Mouse (Mus musculus) testis, adult 2 months (tissue): ENCODE results near the gene Cdk12. TPM values are rescaled to one million over a fixed set of nuclear protein-coding genes. Genes with fewer than 3 reads are reported as not detected.

ENCODE experiments used
- H3K27ac ChIP-seq: fragments of 200-500 bp; 2 replicates; pipeline ENCODE4 v1.5.1; 2012; ENCODE audit warnings: low read depth, low read length; ENCODE audit not compliant: control insufficient read depth, insufficient read depth
- H3K27me3 ChIP-seq: fragments of 200-500 bp; 2 replicates; pipeline ENCODE4 v1.6.1; 2012; ENCODE audit warnings: mild to moderate bottlenecking, low read length, moderate library complexity; ENCODE audit not compliant: control insufficient read depth, insufficient read depth
- H3K36me3 ChIP-seq: fragments of 200-500 bp; 2 replicates; pipeline ENCODE4 v1.6.1; 2012; ENCODE audit warnings: mild to moderate bottlenecking, low read length; ENCODE audit not compliant: control insufficient read depth, insufficient read depth
- H3K4me1 ChIP-seq: fragments of 200-500 bp; 2 replicates; pipeline ENCODE4 v1.6.1; 2012; ENCODE audit warnings: low read length; ENCODE audit not compliant: control insufficient read depth, insufficient read depth
- H3K4me3 ChIP-seq: fragments of 200-500 bp; 2 replicates; pipeline ENCODE4 v1.5.1; 2012; ENCODE audit warnings: low read depth, mild to moderate bottlenecking, low read length, moderate library complexity, mixed read lengths; ENCODE audit not compliant: control insufficient read depth
- CTCF ChIP-seq: fragments of 200-500 bp; IDR thresholded peaks from 2 replicates; pipeline ENCODE4 v1.5.1; 2012; ENCODE audit warnings: low read depth, mild to moderate bottlenecking, inconsistent platforms, low read length, moderate library complexity; ENCODE audit not compliant: control insufficient read depth, insufficient read depth, insufficient replicate concordance
- POLR2A ChIP-seq: fragments of 200-500 bp; IDR thresholded peaks from 2 replicates; pipeline ENCODE4 v1.6.1; 2012; ENCODE audit warnings: low read depth, mild to moderate bottlenecking, inconsistent platforms, low read length, moderate library complexity; ENCODE audit not compliant: control insufficient read depth
- polyA plus RNA-seq: library from polyadenylated mRNA; depleted of rRNA; stranded (reverse); fragments of >200 nt; gene quantifications from 2 replicates; pipeline ENCODE4 v1.2.3, GENCODE M21; 2012; rRNA removed

Gene Cdk12
- polyA plus RNA-seq, 1 experiment: 17.6 TPM

GRCm38 (mm10) chr11:98323933-98324332, 121.1 kb downstream of the Cdk12 start:
- Histone ChIP-seq H3K36me3 (no peaks in the 10 kb centered on the region), H3K4me1 (peaks cover 10% of the 10 kb centered on the region), H3K27me3 (peaks cover 6% of the 10 kb centered on the region), H3K27ac (no peak overlapping the region), H3K4me3 (no peak overlapping the region)
- no peak for TF ChIP-seq POLR2A
- TF ChIP-seq CTCF: no peak

- peaks cover 6% of the 10 kb centered on the region for H3K27me3 ChIP-seq
- TF ChIP-seq CTCF (no peak), POLR2A (no peak)
- no peak overlapping the region for H3K4me3 ChIP-seq
- no peak overlapping the region for H3K27ac ChIP-seq
- peaks cover 7% of the 10 kb centered on the region; the same call in 1 of the 2 replicates for H3K4me1 ChIP-seq
- no peaks in the 10 kb centered on the region for H3K36me3 ChIP-seq
Observed at GRCm38 (mm10) chr11:98325191-98325820, 122.4 kb downstream of the Cdk12 start.

GRCm38 (mm10) chr11:98325821-98326218, 123.0 kb downstream of the Cdk12 start:
- Histone ChIP-seq H3K27ac (no peak overlapping the region), H3K36me3 (no peaks in the 10 kb centered on the region), H3K4me1 (peaks cover 7% of the 10 kb centered on the region; the same call in 1 of the 2 replicates), H3K27me3 (peaks cover 5% of the 10 kb centered on the region), H3K4me3 (no peak overlapping the region)
- no peak for TF ChIP-seq POLR2A
- TF ChIP-seq CTCF: no peak

- H3K4me1 ChIP-seq: peaks cover 7% of the 10 kb centered on the region; the same call in 1 of the 2 replicates
- H3K27me3 ChIP-seq: peaks cover 3% of the 10 kb centered on the region; the same call in 1 of the 2 replicates
- TF ChIP-seq POLR2A (no peak), CTCF (no peak)
- no peak overlapping the region for H3K4me3 ChIP-seq
- no peaks in the 10 kb centered on the region for H3K36me3 ChIP-seq
- no peak overlapping the region for H3K27ac ChIP-seq
Observed at GRCm38 (mm10) chr11:98326741-98327135, 123.9 kb downstream of the Cdk12 start.

- Histone ChIP-seq H3K4me3 (peak overlapping the region; percentile 17), H3K27me3 (peaks cover 3% of the 10 kb centered on the region; the same call in 1 of the 2 replicates)
- TF ChIP-seq POLR2A: no peak
- no peak for TF ChIP-seq CTCF
Observed at GRCm38 (mm10) chr11:98327136-98328030, 124.5 kb downstream of the Cdk12 start.

GRCm38 (mm10) chr11:98328031-98328370, 125.1 kb downstream of the Cdk12 start:
- peaks cover 3% of the 10 kb centered on the region; the same call in 1 of the 2 replicates for H3K27me3 ChIP-seq
- H3K36me3 ChIP-seq: no peaks in the 10 kb centered on the region
- peaks cover 7% of the 10 kb centered on the region; the same call in 1 of the 2 replicates for H3K4me1 ChIP-seq
- no peak overlapping the region for H3K27ac ChIP-seq
- H3K4me3 ChIP-seq: peak overlapping the region; percentile 17
- TF ChIP-seq POLR2A: no peak
- TF ChIP-seq CTCF: no peak

More at GRCm38 (mm10) chr11:98327136-98328030, 124.5 kb downstream of the Cdk12 start:
- H3K36me3 ChIP-seq: no peaks in the 10 kb centered on the region
- peaks cover 7% of the 10 kb centered on the region; the same call in 1 of the 2 replicates for H3K4me1 ChIP-seq
- no peak overlapping the region for H3K27ac ChIP-seq

Other genes starting within 250 kb of the Cdk12 start
- gene Plxdc1, start 216.6 kb upstream of the Cdk12 start, polyA plus RNA-seq: 64.4 and 70.5 TPM in 2 replicates
- gene Arl5c, start 206.9 kb upstream of the Cdk12 start, polyA plus RNA-seq: 0.20 and 0.44 TPM in 2 replicates
- gene Cacnb1, start 180.0 kb upstream of the Cdk12 start, polyA plus RNA-seq: 76.7 and 79.4 TPM in 2 replicates
- 236 and 267 TPM in 2 replicates for gene Rpl19, start 176.3 kb upstream of the Cdk12 start, polyA plus RNA-seq
- 7.3 and 7.6 TPM in 2 replicates for gene Stac2, start 149.6 kb upstream of the Cdk12 start, polyA plus RNA-seq
- 8.0 and 8.2 TPM in 2 replicates for gene Fbxl20, start 52.7 kb upstream of the Cdk12 start, polyA plus RNA-seq
- 41.1 and 53.7 TPM in 2 replicates for gene Med1, start 9.8 kb upstream of the Cdk12 start, polyA plus RNA-seq
- not detected in 2 replicates for gene Neurod2, start 126.6 kb downstream of the Cdk12 start, polyA plus RNA-seq
- 0.58 and 1.1 TPM in 2 replicates for gene Ppp1r1b, start 145.3 kb downstream of the Cdk12 start, polyA plus RNA-seq
- 24.3 and 26.9 TPM in 2 replicates for gene Stard3, start 155.3 kb downstream of the Cdk12 start, polyA plus RNA-seq
- gene Tcap, start 180.8 kb downstream of the Cdk12 start, polyA plus RNA-seq: 0.19 TPM in 1 of 2 replicates, not detected in the other
- 0.35 and 4.7 TPM in 2 replicates for gene Pnmt, start 183.4 kb downstream of the Cdk12 start, polyA plus RNA-seq
- gene Pgap3, start 197.4 kb downstream of the Cdk12 start, polyA plus RNA-seq: 4.9 and 6.1 TPM in 2 replicates
- 1.5 and 1.9 TPM in 2 replicates for gene Erbb2, start 209.4 kb downstream of the Cdk12 start, polyA plus RNA-seq
- 53.1 and 68.0 TPM in 2 replicates for gene Mien1, start 235.9 kb downstream of the Cdk12 start, polyA plus RNA-seq
- 2.4 and 3.1 TPM in 2 replicates for gene Grb7, start 243.3 kb downstream of the Cdk12 start, polyA plus RNA-seq